Mouse (Mus musculus) midbrain, postnatal 0 days (tissue): ENCODE measurements around the gene Tbl1xr1. TPM values are rescaled to one million over a fixed set of nuclear protein-coding genes. Genes with fewer than 3 reads are reported as not detected.
A peak's percentile ranks its signal among the peaks of the same experiment; 100 is the strongest.

ENCODE experiments used
- ATAC-seq: fragments of 200-750 bp; cut with Nextera tagmentation; 2 replicates; pipeline ENCODE4 v1.8.0; 2017; ENCODE audit warnings: moderate number of reproducible peaks, mild to moderate bottlenecking, moderate TSS enrichment, moderate library complexity; ENCODE audit not compliant: low FRiP score
- DNase-seq: peaks from one replicate; pipeline ENCODE4 v3.0.0-alpha.2; 2015; ENCODE audit warnings: low spot score
- H3K27ac ChIP-seq: fragments of 300-500 bp; sonication (generic); 2 replicates; pipeline ENCODE4 v1.5.1; 2014; ENCODE audit warnings: low read depth, mild to moderate bottlenecking, low read length, mixed read lengths
- H3K27me3 ChIP-seq: fragments of 300-500 bp; sonication (generic); 2 replicates; pipeline ENCODE4 v1.6.1; 2014; ENCODE audit warnings: low read length, control low read depth, mixed read lengths; ENCODE audit not compliant: insufficient read depth
- H3K36me3 ChIP-seq: fragments of 300-500 bp; sonication (generic); 2 replicates; pipeline ENCODE4 v1.6.1; 2014; ENCODE audit warnings: low read length, control low read depth, mixed read lengths; ENCODE audit not compliant: insufficient read depth
- H3K4me1 ChIP-seq: fragments of 300-500 bp; sonication (generic); 2 replicates; pipeline ENCODE4 v1.6.1; 2014; ENCODE audit warnings: mild to moderate bottlenecking, control low read depth, antibody characterized with exemption, low read length, mixed read lengths; ENCODE audit not compliant: insufficient read depth
- H3K4me2 ChIP-seq: fragments of 300-500 bp; sonication (generic); 2 replicates; pipeline ENCODE4 v1.6.1; 2014; ENCODE audit warnings: low read depth, mild to moderate bottlenecking, low read length, mixed read lengths; ENCODE audit not compliant: poor library complexity, severe bottlenecking
- H3K4me3 ChIP-seq: fragments of 300-500 bp; sonication (generic); 2 replicates; pipeline ENCODE4 v1.5.1; 2014; ENCODE audit warnings: low read depth, mild to moderate bottlenecking, low read length, moderate library complexity
- H3K9ac ChIP-seq: fragments of 300-500 bp; sonication (generic); replicated peaks from 2 replicates; pipeline ENCODE4 v1.6.1; 2014; ENCODE audit warnings: mild to moderate bottlenecking, low read length, moderate library complexity, mixed read lengths; ENCODE audit not compliant: poor library complexity, severe bottlenecking
- H3K9me3 ChIP-seq: fragments of 300-500 bp; sonication (generic); 2 replicates; pipeline ENCODE4 v1.6.1; 2016; ENCODE audit warnings: low read length, control low read depth
- CTCF ChIP-seq: IDR thresholded peaks from 2 replicates; pipeline ENCODE4 v1.5.1; 2016; ENCODE audit warnings: antibody characterized with exemption, mild to moderate bottlenecking
- WGBS: fragments of 180-500 bp; shearing (Covaris S2); extraction: QIAGEN DNeasy Blood & Tissue Kit; methylation state at CpG from one replicate; pipeline ENCODE4 v1.1.7; 2014; 5-methylcytosine and 5-hydroxymethylcytosine counted together
- polyA plus RNA-seq: library from polyadenylated mRNA; unstranded; fragments of >200 nt; fragmentation: Nextera tagmentation; extraction: Ambion mirVana; gene quantifications from 2 replicates; pipeline ENCODE4 v1.2.1, GENCODE M21; 2015
- total RNA-seq: library from RNA; depleted of rRNA; stranded (reverse); fragments of >200 nt; gene quantifications from 2 replicates; pipeline ENCODE4 v1.2.3, GENCODE M21; 2014

Tbl1xr1 gene
- total and polyA plus RNA-seq, 2 experiments from 2014 or later, result 11.6 to 29.3 TPM

GRCm38 (mm10) chr3:22181026-22181425 is 104.6 kb downstream of the Tbl1xr1 start:
- WGBS, result 97% methylated on average over 2 of the region's 2 CpGs
- Histone ChIP-seq H3K9me3 (no peaks in the 10 kb centered on the region), H3K9ac (no peak overlapping the region), H3K27me3 (no peaks in the 10 kb centered on the region), H3K27ac (no peak overlapping the region), H3K4me3 (no peak overlapping the region), H3K4me1 (no peaks in the 10 kb centered on the region), H3K36me3 (no peaks in the 10 kb centered on the region), H3K4me2 (no peak overlapping the region)
- ATAC-seq (no peak), DNase-seq (no peak)
- no peak for TF ChIP-seq CTCF

- ATAC-seq, result no peak
- no peak for TF ChIP-seq CTCF
- no peak for DNase-seq
- 0 out of 2 replicates have a peak, but pooled peaks cover 4% of the 10 kb centered on the region for H3K36me3 ChIP-seq
- no peak overlapping the region for H3K9ac ChIP-seq
- H3K4me3 ChIP-seq, result no peak overlapping the region
- no peak overlapping the region for H3K27ac ChIP-seq
- no peak overlapping the region for H3K4me2 ChIP-seq
- no peaks in the 10 kb centered on the region for H3K4me1 ChIP-seq
- 92% methylated on average over 4 of the region's 4 CpGs for WGBS
- H3K27me3 ChIP-seq, result no peaks in the 10 kb centered on the region
- H3K9me3 ChIP-seq, result no peaks in the 10 kb centered on the region
Observed at GRCm38 (mm10) chr3:22185265-22185664, 108.8 kb downstream of the Tbl1xr1 start.

GRCm38 (mm10) chr3:22190498-22190897 is 114.0 kb downstream of the Tbl1xr1 start:
- H3K36me3 ChIP-seq, result peaks cover 13% of the 10 kb centered on the region
- H3K27ac ChIP-seq, result no peak overlapping the region
- TF ChIP-seq CTCF, result peak; percentile 83
- H3K4me3 ChIP-seq, result no peak overlapping the region
- no peaks in the 10 kb centered on the region for H3K4me1 ChIP-seq
- no peak for ATAC-seq
- no peak overlapping the region for H3K9ac ChIP-seq
- peak; percentile 83 for DNase-seq
- H3K4me2 ChIP-seq, result no peak overlapping the region
- no peaks in the 10 kb centered on the region for H3K9me3 ChIP-seq
- no peaks in the 10 kb centered on the region for H3K27me3 ChIP-seq

- ATAC-seq, result no peak
Observed at GRCm38 (mm10) chr3:22192931-22193330, 116.5 kb downstream of the Tbl1xr1 start.

GRCm38 (mm10) chr3:22194185-22194856 is 117.9 kb downstream of the Tbl1xr1 start:
- Histone ChIP-seq H3K27ac (no peak overlapping the region), H3K4me1 (no peaks in the 10 kb centered on the region), H3K4me3 (no peak overlapping the region), H3K9ac (no peak overlapping the region), H3K36me3 (peaks cover 19% of the 10 kb centered on the region), H3K27me3 (no peaks in the 10 kb centered on the region), H3K4me2 (no peak overlapping the region), H3K9me3 (no peaks in the 10 kb centered on the region)
- no peak for TF ChIP-seq CTCF
- 93% methylated on average over 7 of the region's 7 CpGs for WGBS
- no peak for ATAC-seq
- DNase-seq, result no peak

More at GRCm38 (mm10) chr3:22192931-22193330, 116.5 kb downstream of the Tbl1xr1 start:
- WGBS, result 87% methylated on average over 5 of the region's 5 CpGs
- no peaks in the 10 kb centered on the region for H3K27me3 ChIP-seq
- no peak overlapping the region for H3K27ac ChIP-seq
- no peak for TF ChIP-seq CTCF
- peaks cover 13% of the 10 kb centered on the region for H3K36me3 ChIP-seq
- H3K9me3 ChIP-seq, result no peaks in the 10 kb centered on the region
- H3K9ac ChIP-seq, result no peak overlapping the region
- H3K4me3 ChIP-seq, result no peak overlapping the region
- H3K4me1 ChIP-seq, result no peaks in the 10 kb centered on the region
- DNase-seq, result no peak
- H3K4me2 ChIP-seq, result no peak overlapping the region

GRCm38 (mm10) chr3:22198802-22199201 is 122.3 kb downstream of the Tbl1xr1 start:
- H3K4me2 ChIP-seq, result no peak overlapping the region
- H3K36me3 ChIP-seq, result peaks cover 14% of the 10 kb centered on the region; the same call in 1 of the 2 replicates
- 97% methylated on average over 1 of the region's 1 CpGs for WGBS

More at GRCm38 (mm10) chr3:22198802-22199201, 122.3 kb downstream of the Tbl1xr1 start:
- H3K9ac ChIP-seq, result no peak overlapping the region
- H3K4me1 ChIP-seq, result no peaks in the 10 kb centered on the region
- ATAC-seq (no peak), DNase-seq (no peak)
- no peaks in the 10 kb centered on the region for H3K27me3 ChIP-seq
- H3K9me3 ChIP-seq, result no peaks in the 10 kb centered on the region
- no peak overlapping the region for H3K27ac ChIP-seq
- H3K4me3 ChIP-seq, result no peak overlapping the region
- TF ChIP-seq CTCF, result no peak
